Mouse (Mus musculus) thymus, adult 2 months (tissue): ENCODE measurements at regions not wholly inside any gene's neighbourhood (a gene's known extent, or its start where the extent isn't known, plus 50 kb on each side); places are given as distances from the start of the nearest gene placed in this dataset.

Source experiments
- DNase-seq: peaks from one replicate; pipeline ENCODE4 v3.0.0; 2021
- H3K27ac ChIP-seq: fragments of 200-500 bp; 2 replicates; pipeline ENCODE4 v1.5.1; 2012; ENCODE audit warnings: low read length, control low read depth; ENCODE audit not compliant: control insufficient read depth, insufficient read depth
- H3K27me3 ChIP-seq: fragments of 200-500 bp; 2 replicates; pipeline ENCODE4 v1.6.1; 2012; ENCODE audit warnings: mild to moderate bottlenecking, low read length, moderate library complexity, mixed read lengths; ENCODE audit not compliant: control insufficient read depth, insufficient read depth
- H3K36me3 ChIP-seq: fragments of 200-500 bp; 2 replicates; pipeline ENCODE4 v1.6.1; 2012; ENCODE audit warnings: mild to moderate bottlenecking, low read length, moderate library complexity; ENCODE audit not compliant: control insufficient read depth, insufficient read depth
- H3K4me1 ChIP-seq: fragments of 200-500 bp; replicated peaks from 2 replicates; pipeline ENCODE4 v1.6.1; 2012; ENCODE audit warnings: low read length; ENCODE audit not compliant: control insufficient read depth, insufficient read depth
- H3K4me3 ChIP-seq: fragments of 200-500 bp; 2 replicates; pipeline ENCODE4 v1.5.1; 2012; ENCODE audit warnings: mild to moderate bottlenecking, low read length, control low read depth, moderate library complexity; ENCODE audit not compliant: control insufficient read depth, insufficient read depth
- CTCF ChIP-seq: fragments of 200-500 bp; IDR thresholded peaks from 2 replicates; pipeline ENCODE4 v1.5.1; 2012; ENCODE audit warnings: mild to moderate bottlenecking, control low read depth, low read length, moderate library complexity, borderline replicate concordance; ENCODE audit not compliant: control insufficient read depth, poor library complexity, insufficient read depth; ENCODE audit errors: extremely low read depth
- POLR2A ChIP-seq: fragments of 200-500 bp; IDR thresholded peaks from 2 replicates; pipeline ENCODE4 v1.6.1; 2012; ENCODE audit warnings: mild to moderate bottlenecking, low read length, control low read depth, moderate library complexity; ENCODE audit not compliant: control insufficient read depth, poor library complexity, insufficient read depth; ENCODE audit errors: extremely low read depth
- WGBS: fragments of 180-500 bp; shearing (Covaris S2); methylation state at CpG from one replicate; pipeline ENCODE4 v1.1.7; 2018; 5-methylcytosine and 5-hydroxymethylcytosine counted together

DNA sequence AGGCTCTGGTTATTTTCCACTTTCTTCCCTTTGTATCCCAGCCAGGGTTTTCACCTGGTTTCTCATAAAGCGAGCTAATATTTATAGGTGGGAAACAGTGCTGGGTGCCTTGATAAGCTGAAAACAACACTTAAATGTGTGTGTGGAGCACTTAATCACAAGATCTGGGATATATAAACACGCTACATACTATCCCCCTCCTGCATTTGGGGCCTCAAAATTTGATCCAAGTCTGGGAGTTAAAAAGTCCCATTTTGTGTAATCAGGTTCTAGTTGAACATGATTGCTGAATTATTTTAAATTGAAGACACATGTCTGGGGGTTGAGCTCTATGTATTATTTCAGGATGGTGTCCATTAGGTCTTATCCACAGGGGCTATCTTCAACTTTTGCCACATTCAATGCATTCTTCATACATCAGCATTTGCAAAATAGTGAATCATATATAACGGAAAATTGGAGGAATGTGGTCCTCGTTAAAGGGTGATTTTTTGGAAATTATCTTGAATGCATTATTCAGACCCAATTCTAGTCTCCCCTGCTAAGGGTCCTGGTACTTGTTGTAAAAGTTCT, 303.2 kb upstream of the Npvf start:
- WGBS, result 94% methylated on average over 4 of the region's 4 CpGs
- no peak for TF ChIP-seq CTCF
- no peak for TF ChIP-seq POLR2A
- Histone ChIP-seq H3K4me1 (no peaks in the 10 kb centered on the region; the same call in 1 of the 2 replicates), H3K4me3 (no peak overlapping the region), H3K36me3 (no peaks in the 10 kb centered on the region), H3K27ac (no peak overlapping the region), H3K27me3 (no peaks in the 10 kb centered on the region)
- DNase-seq, result no peak

GRCm38 (mm10) chr6:50960341-50960740, 306.1 kb upstream of the Npvf start:
- TF ChIP-seq POLR2A, result no peak
- DNase-seq, result no peak
- Histone ChIP-seq H3K27me3 (no peaks in the 10 kb centered on the region), H3K27ac (no peak overlapping the region), H3K4me1 (no peaks in the 10 kb centered on the region; the same call in 1 of the 2 replicates), H3K4me3 (no peak overlapping the region), H3K36me3 (no peaks in the 10 kb centered on the region)
- 57% methylated on average over 5 of the region's 5 CpGs for WGBS

DNA sequence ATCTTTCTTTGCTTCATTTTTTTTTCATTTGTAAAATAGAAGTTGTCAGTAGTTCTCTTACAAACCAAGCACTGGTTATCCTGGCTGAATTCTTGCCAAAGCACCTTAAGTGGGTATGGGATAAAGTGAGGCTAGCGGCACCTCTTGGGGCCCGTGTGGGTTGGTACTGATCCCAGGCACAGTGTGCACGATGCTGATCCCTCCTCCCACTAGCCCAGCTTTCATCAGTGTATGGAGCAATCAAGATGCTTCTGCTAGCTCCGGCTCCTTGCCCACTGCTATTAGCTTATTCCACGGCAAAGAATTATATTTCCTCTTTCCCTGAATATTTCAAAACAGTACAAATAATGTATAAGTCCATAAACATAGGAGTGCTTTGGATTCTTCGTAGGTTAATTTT, 307.4 kb upstream of the Npvf start:
- WGBS, result 85% methylated on average over 6 of the region's 6 CpGs
- H3K27me3 ChIP-seq, result no peaks in the 10 kb centered on the region
- H3K4me3 ChIP-seq, result no peak overlapping the region
- H3K36me3 ChIP-seq, result no peaks in the 10 kb centered on the region
- no peak overlapping the region for H3K27ac ChIP-seq
- DNase-seq, result no peak
- TF ChIP-seq POLR2A (no peak), CTCF (no peak)
- H3K4me1 ChIP-seq, result no peaks in the 10 kb centered on the region; the same call in 1 of the 2 replicates

- TF ChIP-seq POLR2A, result no peak
- TF ChIP-seq CTCF, result no peak
- Histone ChIP-seq H3K27me3 (no peaks in the 10 kb centered on the region), H3K4me3 (no peak overlapping the region), H3K27ac (no peak overlapping the region), H3K36me3 (no peaks in the 10 kb centered on the region), H3K4me1 (no peaks in the 10 kb centered on the region)
- DNase-seq, result no peak
- WGBS, result 96% methylated on average over 5 of the region's 5 CpGs
Measured at GRCm38 (mm10) chr6:50968546-50968945, 314.3 kb upstream of the Npvf start.

DNA sequence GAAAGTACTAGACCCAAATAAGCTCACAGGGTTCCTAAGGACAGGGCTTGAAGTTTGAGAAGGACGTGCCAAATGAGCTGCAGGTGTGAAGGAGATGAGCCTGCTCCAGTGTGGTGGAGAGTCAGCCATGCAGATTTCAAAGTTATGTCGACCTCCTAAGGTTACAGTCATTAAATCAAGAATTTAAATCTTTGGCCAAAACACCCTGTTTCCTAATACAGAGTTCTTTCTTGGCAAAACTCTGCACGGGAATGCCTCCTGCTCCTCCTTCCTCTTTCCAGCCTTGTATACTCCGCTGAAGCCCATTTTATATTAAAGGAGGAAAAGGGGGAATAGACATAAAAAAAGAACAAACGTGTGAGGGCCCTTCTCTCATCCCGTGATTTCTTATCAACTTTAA, 315.1 kb upstream of the Npvf start:
- Histone ChIP-seq H3K27ac (no peak overlapping the region), H3K4me3 (no peak overlapping the region), H3K36me3 (no peaks in the 10 kb centered on the region), H3K27me3 (no peaks in the 10 kb centered on the region), H3K4me1 (no peaks in the 10 kb centered on the region)
- WGBS, result 61% methylated on average over 6 of the region's 6 CpGs
- no peak for TF ChIP-seq CTCF
- no peak for TF ChIP-seq POLR2A
- no peak for DNase-seq

GRCm38 (mm10) chr6:50969997-50970396, 315.8 kb upstream of the Npvf start:
- no peak for TF ChIP-seq CTCF
- WGBS, result 77% methylated on average over 7 of the region's 7 CpGs
- Histone ChIP-seq H3K36me3 (no peaks in the 10 kb centered on the region), H3K4me3 (no peak overlapping the region), H3K4me1 (no peaks in the 10 kb centered on the region), H3K27me3 (no peaks in the 10 kb centered on the region), H3K27ac (no peak overlapping the region)
- DNase-seq, result no peak

GRCm38 (mm10) chr6:50970770-50971169, 316.5 kb upstream of the Npvf start:
- Histone ChIP-seq H3K27ac (no peak overlapping the region), H3K36me3 (no peaks in the 10 kb centered on the region), H3K27me3 (no peaks in the 10 kb centered on the region), H3K4me3 (no peak overlapping the region), H3K4me1 (no peaks in the 10 kb centered on the region)
- DNase-seq, result no peak
- WGBS, result 94% methylated on average over 8 of the region's 8 CpGs
- no peak for TF ChIP-seq CTCF
- TF ChIP-seq POLR2A, result no peak
